In genomic region chr12:56689331-56689730, GRCm38 (mm10) we compare ENCODE assay signal across 28 mouse cellular contexts. TPM values are rescaled to one million over a fixed set of nuclear protein-coding genes. Genes with fewer than 3 reads are reported as not detected.
DNase-seq lines count a peak whose midpoint lies in the region; ATAC-seq and TF ChIP-seq lines count a peak whose summit lies in the region.
"Had no signal": no experiment of that assay in that cellular context is flagged by ENCODE, and none has a peak within 500 bp of the region (broad histone marks: within the 10 kb centered on the region; RNA-seq: fewer than 3 reads in every experiment).

No protein-coding gene starts in this region.

- H3K27me3 ChIP-seq in heart, postnatal 0 days (ENCODE audit: control insufficient read depth, insufficient read depth, low read length) = peaks cover 99% of the 10 kb centered on the region
- H3K27me3 ChIP-seq in stomach, embryonic 15.5 days (replicated peaks) = peaks cover 79% of the 10 kb centered on the region
- peaks cover 21% of the 10 kb centered on the region for H3K27me3 ChIP-seq in stomach, postnatal 0 days (ENCODE audit: control insufficient read depth, insufficient read depth, low read length)
- H3K27me3 ChIP-seq in embryonic facial prominence, embryonic 14.5 days (replicated peaks; ENCODE audit: control insufficient read depth, insufficient read depth, low read length) = peaks cover 93% of the 10 kb centered on the region
- H3K27me3 ChIP-seq in limb, embryonic 15.5 days = peaks cover 85% of the 10 kb centered on the region
- H3K27me3 ChIP-seq: CH12.LX had no signal

- no peak for TF ChIP-seq EP300 in heart, postnatal 0 days (IDR thresholded peaks at IDR 0.05; ENCODE audit: low read depth)
- no peak for TF ChIP-seq EP300 in stomach, postnatal 0 days (optimal IDR thresholded peaks at IDR 0.05)

- no peaks in the 10 kb centered on the region for H3K4me1 ChIP-seq in heart, postnatal 0 days (ENCODE audit: control insufficient read depth, insufficient read depth)
- peaks cover 11% of the 10 kb centered on the region; the same call in 1 of the 2 replicates for H3K4me1 ChIP-seq in stomach, embryonic 15.5 days
- H3K4me1 ChIP-seq in stomach, postnatal 0 days (replicated peaks; ENCODE audit: control insufficient read depth, insufficient read depth) = no peaks in the 10 kb centered on the region
- 0 out of 2 replicates have a peak, but pooled peaks cover 4% of the 10 kb centered on the region for H3K4me1 ChIP-seq in embryonic facial prominence, embryonic 14.5 days (ENCODE audit: control insufficient read depth, insufficient read depth, low read length)
- H3K4me1 ChIP-seq in limb, embryonic 15.5 days = peaks cover 21% of the 10 kb centered on the region

- H3K36me3 ChIP-seq in heart, postnatal 0 days (replicated peaks; ENCODE audit: control insufficient read depth, insufficient read depth, low read length) = no peaks in the 10 kb centered on the region
- no peaks in the 10 kb centered on the region for H3K36me3 ChIP-seq in stomach, embryonic 15.5 days
- H3K36me3 ChIP-seq in stomach, postnatal 0 days (ENCODE audit: control insufficient read depth, insufficient read depth, low read length) = no peaks in the 10 kb centered on the region
- no peaks in the 10 kb centered on the region for H3K36me3 ChIP-seq in embryonic facial prominence, embryonic 14.5 days (ENCODE audit: control insufficient read depth, insufficient read depth, low read length)
- no peaks in the 10 kb centered on the region for H3K36me3 ChIP-seq in limb, embryonic 15.5 days
- H3K36me3 ChIP-seq: liver, embryonic 12.5 days had no signal

- TF ChIP-seq CTCF in heart, postnatal 0 days (IDR thresholded peaks at IDR 0.05; ENCODE audit: low read depth) = no peak
- TF ChIP-seq CTCF in stomach, postnatal 0 days (IDR thresholded peaks at IDR 0.05; ENCODE audit: low read depth) = no peak

- H3K4me2 ChIP-seq in heart, postnatal 0 days (ENCODE audit: low read depth, low read length) = no peak overlapping the region
- 0 out of 2 replicates have a peak overlapping the region, but pooled peaks have one; percentile 4 for H3K4me2 ChIP-seq in stomach, embryonic 15.5 days
- no peak overlapping the region for H3K4me2 ChIP-seq in stomach, postnatal 0 days (replicated peaks; ENCODE audit: low read depth)
- H3K4me2 ChIP-seq in embryonic facial prominence, embryonic 14.5 days (ENCODE audit: low read depth, low read length) = peak overlapping the region; percentile 50
- peak overlapping the region; percentile 10; the same call in 1 of the 2 replicates for H3K4me2 ChIP-seq in limb, embryonic 15.5 days
- H3K4me2 ChIP-seq: liver, embryonic 12.5 days had no signal

- no peak for ATAC-seq in heart, postnatal 0 days (ENCODE audit: insufficient read depth, low read depth)
- no peak for ATAC-seq in stomach, embryonic 15.5 days (ENCODE audit: insufficient read depth, low FRiP score, low read depth)
- ATAC-seq in stomach, postnatal 0 days (ENCODE audit: low FRiP score, low TSS enrichment) = no peak
- no peak for ATAC-seq in embryonic facial prominence, embryonic 14.5 days (ENCODE audit: low read depth)
- no peak for ATAC-seq in limb, embryonic 15.5 days (ENCODE audit: insufficient number of reproducible peaks, low FRiP score, low TSS enrichment, low read depth)
- ATAC-seq: hindbrain, postnatal 0 days; liver, embryonic 12.5 days had no signal

- 4% methylated on average over 10 of the region's 10 CpGs for WGBS in heart, postnatal 0 days
- 11% methylated on average over 10 of the region's 10 CpGs for WGBS in stomach, embryonic 15.5 days
- 19% methylated on average over 10 of the region's 10 CpGs for WGBS in stomach, postnatal 0 days
- 9% methylated on average over 10 of the region's 10 CpGs for WGBS in embryonic facial prominence, embryonic 14.5 days
- WGBS in limb, embryonic 15.5 days = 9% methylated on average over 10 of the region's 10 CpGs

- H3K9me3 ChIP-seq in heart, postnatal 0 days (replicated peaks; ENCODE audit: control insufficient read depth, low read length) = peaks cover 5% of the 10 kb centered on the region; the same call in 1 of the 2 replicates
- no peaks in the 10 kb centered on the region for H3K9me3 ChIP-seq in stomach, embryonic 15.5 days
- H3K9me3 ChIP-seq in stomach, postnatal 0 days (ENCODE audit: control insufficient read depth, low read length) = no peaks in the 10 kb centered on the region
- no peaks in the 10 kb centered on the region for H3K9me3 ChIP-seq in embryonic facial prominence, embryonic 14.5 days (ENCODE audit: control insufficient read depth, low read length)
- H3K9me3 ChIP-seq in limb, embryonic 15.5 days = no peaks in the 10 kb centered on the region
- H3K9me3 ChIP-seq: liver, embryonic 12.5 days had no signal

- H3K4me3 ChIP-seq in heart, postnatal 0 days (ENCODE audit: low read depth, low read length) = peak overlapping the region; percentile 2
- no peak overlapping the region for H3K4me3 ChIP-seq in stomach, embryonic 15.5 days (replicated peaks)
- no peak overlapping the region for H3K4me3 ChIP-seq in stomach, postnatal 0 days (ENCODE audit: low read depth, low read length)
- H3K4me3 ChIP-seq in embryonic facial prominence, embryonic 14.5 days (ENCODE audit: low read depth, low read length) = peak overlapping the region; percentile 41
- H3K4me3 ChIP-seq in limb, embryonic 15.5 days = no peak overlapping the region
- H3K4me3 ChIP-seq: left cerebral cortex, adult 2 months; liver, embryonic 12.5 days had no signal

- no peak for DNase-seq in heart, postnatal 0 days (ENCODE audit: low spot score)
- no peak for DNase-seq in heart, postnatal 25 days (ENCODE audit: low spot score)
- no peak for DNase-seq in stomach, postnatal 0 days (ENCODE audit: low spot score)
- DNase-seq in embryonic facial prominence, embryonic 14.5 days (ENCODE audit: low spot score) = no peak
- no peak for DNase-seq in embryo, embryonic 11 days
- DNase-seq in ovary, adult 18-20 months (ENCODE audit: low spot score) = no peak
- DNase-seq: B cell, adult 2 months; cerebellum, adult 2 months; cerebellum, postnatal 36 days; kidney, adult 11 months; layer of hippocampus, adult 9-11 months had no signal

- intact Hi-C loops in heart, postnatal 25 days (cut with DNase I) = loop anchor here (10.0 kb wide), 1 partner anchor 495 kb away; no protein-coding TSS in a partner anchor

- no peak overlapping the region for H3K27ac ChIP-seq in heart, postnatal 0 days (ENCODE audit: low read depth)
- H3K27ac ChIP-seq in stomach, embryonic 15.5 days = no peak overlapping the region
- H3K27ac ChIP-seq in stomach, postnatal 0 days (replicated peaks) = no peak overlapping the region
- no peak overlapping the region for H3K27ac ChIP-seq in embryonic facial prominence, embryonic 14.5 days (replicated peaks; ENCODE audit: low read depth, low read length)
- H3K27ac ChIP-seq in limb, embryonic 15.5 days = no peak overlapping the region
- H3K27ac ChIP-seq: hindbrain, postnatal 0 days; left cerebral cortex, adult 2 months; liver, embryonic 12.5 days had no signal

- H3K9ac ChIP-seq in heart, postnatal 0 days (replicated peaks; ENCODE audit: low read depth, low read length) = no peak overlapping the region
- no peak overlapping the region for H3K9ac ChIP-seq in stomach, embryonic 15.5 days
- no peak overlapping the region for H3K9ac ChIP-seq in stomach, postnatal 0 days (ENCODE audit: low read length)
- H3K9ac ChIP-seq in embryonic facial prominence, embryonic 14.5 days (ENCODE audit: low read depth, low read length) = no peak overlapping the region
- no peak overlapping the region for H3K9ac ChIP-seq in limb, embryonic 15.5 days
- H3K9ac ChIP-seq: liver, embryonic 12.5 days had no signal

RNA-seq across cellular contexts. Expression of gene Pax9, which starts 2.2 kb away (rescaled TPM):
- total RNA-seq in heart, postnatal 0 days (2014; rRNA removed; ENCODE audit: low replicate concordance) = 0.12 TPM in 1 of 2 replicates, not detected in the other
- 0.10 and 0.12 TPM in 2 replicates for polyA plus RNA-seq in heart, postnatal 0 days (2015; fragmentation: Nextera tagmentation; extraction: Ambion mirVana)
- total RNA-seq in heart, postnatal 25 days (2021) = under 1 TPM; 0.16 to 0.22 TPM
- polyA plus RNA-seq in stomach, embryonic 15.5 days (2015; fragmentation: Nextera tagmentation; extraction: Ambion mirVana) = 1.9 and 2.8 TPM in 2 replicates
- 1.0 and 1.3 TPM in 2 replicates for polyA plus RNA-seq in stomach, postnatal 0 days (2015; fragmentation: Nextera tagmentation; extraction: Ambion mirVana)
- 9.2 and 9.4 TPM in 2 replicates for polyA plus RNA-seq in embryonic facial prominence, embryonic 14.5 days (2014; fragmentation: Nextera tagmentation; extraction: Ambion mirVana)
- 3.4 and 4.3 TPM in 2 replicates for polyA plus RNA-seq in limb, embryonic 15.5 days (2015; fragmentation: Nextera tagmentation; extraction: Ambion mirVana)
- total RNA-seq: CH12.LX; hindbrain, postnatal 0 days; left cerebral cortex, adult 2 months; left cerebral cortex, postnatal 36 days; megakaryocyte, adult 5-6 weeks had no signal
- polyA plus RNA-seq: cerebellum, adult 2 months; forebrain, embryonic 14.5 days; frontal cortex, adult 2 months; gonadal fat pad, adult 2 months; heart, embryonic 14.5 days; hindbrain, postnatal 0 days; large intestine, adult 2 months; midbrain, embryonic 14.5 days; neural tube, embryonic 14.5 days; small intestine, adult 2 months; urinary bladder, adult 2 months had no signal

Comparison
In these comparisons a context has a peak if more than half of its experiments do, and no peak if none do; other contexts are left out.
1. H3K4me2 ChIP-seq: peak in stomach, embryonic 15.5 days (single experiment), embryonic facial prominence, embryonic 14.5 days (single experiment) and limb, embryonic 15.5 days (single experiment); none in heart, postnatal 0 days (single experiment) and stomach, postnatal 0 days (single experiment).
2. H3K4me3 ChIP-seq: peak in heart, postnatal 0 days (single experiment) and embryonic facial prominence, embryonic 14.5 days (single experiment); none in stomach, embryonic 15.5 days (single experiment), stomach, postnatal 0 days (single experiment) and limb, embryonic 15.5 days (single experiment).